In the genomic region with DNA sequence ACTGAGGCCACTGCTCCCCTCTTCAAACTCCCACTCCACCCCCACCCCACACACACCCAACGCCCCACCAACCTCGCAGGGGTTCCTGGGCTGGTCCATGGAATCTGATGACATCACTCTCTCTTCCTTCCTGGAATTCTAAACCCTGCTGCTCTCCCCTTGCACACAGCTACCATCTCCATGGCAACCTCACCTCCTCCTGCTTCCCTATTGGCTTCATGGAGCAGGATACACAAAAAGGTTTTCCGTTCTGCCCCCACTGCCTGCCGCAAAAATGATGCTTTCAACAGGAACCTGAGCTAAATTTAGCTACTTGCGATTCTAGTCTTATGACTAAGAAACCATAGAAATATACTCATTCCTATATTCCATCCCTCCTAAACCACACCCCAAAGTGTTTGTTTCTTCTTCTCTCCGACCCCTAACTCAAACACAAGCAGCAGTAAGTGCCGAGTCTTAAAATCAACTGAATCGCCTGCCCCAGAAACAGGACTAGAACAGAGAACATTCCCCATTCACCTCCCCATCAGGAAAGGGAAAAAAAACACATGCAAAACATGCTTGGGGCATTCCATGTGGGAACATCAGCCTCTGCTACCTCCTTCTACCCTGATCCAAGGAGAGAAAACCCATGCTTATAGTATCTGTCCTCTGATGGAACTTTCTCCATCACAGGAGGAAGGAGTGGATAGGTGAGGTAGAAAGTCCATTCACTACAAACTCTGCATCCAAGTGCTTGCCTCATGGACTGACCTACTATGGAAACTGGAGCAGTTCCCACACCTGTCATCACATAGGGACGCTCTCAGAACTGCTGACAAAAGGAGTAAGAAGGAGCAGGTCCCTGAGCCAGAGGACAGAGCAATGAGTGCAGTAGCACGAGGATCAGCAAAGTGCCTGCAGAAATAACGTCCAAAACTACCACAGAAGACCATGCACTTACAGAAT, we compare ENCODE assay signal across 9 mouse cellular contexts.
DNase-seq lines count a peak whose midpoint lies in the region; ATAC-seq and TF ChIP-seq lines count a peak whose summit lies in the region.
"Had no signal": no experiment of that assay in that cellular context is flagged by ENCODE, and none has a peak within 500 bp of the region (broad histone marks: within the 10 kb centered on the region; RNA-seq: fewer than 3 reads in every experiment).

No protein-coding gene starts in this region.

- H3K27me3 ChIP-seq in liver, adult 2 months (ENCODE audit: control insufficient read depth, insufficient read depth, low read length), result no peaks in the 10 kb centered on the region
- no peaks in the 10 kb centered on the region for H3K27me3 ChIP-seq in liver, embryonic 11.5 days (replicated peaks; ENCODE audit: control insufficient read depth, insufficient read depth, low read length)
- no peaks in the 10 kb centered on the region for H3K27me3 ChIP-seq in forebrain, embryonic 10.5 days (ENCODE audit: poor library complexity, severe bottlenecking)
- H3K27me3 ChIP-seq: liver, embryonic 15.5 days had no signal

- TF ChIP-seq POLR2A in liver, adult 2 months (IDR thresholded peaks at IDR 0.05; ENCODE audit: extremely low read depth, insufficient read depth, low read length), result no peak

- no peaks in the 10 kb centered on the region for H3K36me3 ChIP-seq in liver, adult 2 months (ENCODE audit: control insufficient read depth, insufficient read depth, low read length)
- H3K36me3 ChIP-seq in liver, embryonic 11.5 days (ENCODE audit: control insufficient read depth, insufficient read depth, low read length), result no peaks in the 10 kb centered on the region
- H3K36me3 ChIP-seq in forebrain, embryonic 10.5 days (replicated peaks), result no peaks in the 10 kb centered on the region
- H3K36me3 ChIP-seq: liver, embryonic 15.5 days had no signal

- intact Hi-C loops in heart, postnatal 14 days (cut with DNase I), result no loop called here

- no peaks in the 10 kb centered on the region for H3K9me3 ChIP-seq in liver, embryonic 11.5 days (ENCODE audit: control insufficient read depth, low read length)
- H3K9me3 ChIP-seq in forebrain, embryonic 10.5 days, result no peaks in the 10 kb centered on the region
- H3K9me3 ChIP-seq: liver, embryonic 15.5 days had no signal

- peaks cover 41% of the 10 kb centered on the region; the same call in 1 of the 2 replicates for H3K79me2 ChIP-seq in liver, adult 2 months (ENCODE audit: control insufficient read depth, insufficient read depth, low read length)

- 42% methylated on average over 11 of the region's 11 CpGs for WGBS in liver, adult 2 months
- WGBS in liver, embryonic 11.5 days, result 28% methylated on average over 11 of the region's 11 CpGs
- WGBS in forebrain, embryonic 10.5 days, result 14% methylated on average over 11 of the region's 11 CpGs

- H3K4me3 ChIP-seq in liver, adult 2 months (ENCODE audit: insufficient read depth, low read depth, low read length), result no peak overlapping the region
- no peak overlapping the region for H3K4me3 ChIP-seq in liver, embryonic 11.5 days (ENCODE audit: low read depth, low read length)
- H3K4me3 ChIP-seq in forebrain, embryonic 10.5 days, result peak overlapping the region; percentile 36
- H3K4me3 ChIP-seq: liver, embryonic 15.5 days had no signal

- no peak for TF ChIP-seq CTCF in liver, adult 2 months (IDR thresholded peaks at IDR 0.05; ENCODE audit: low read depth, low read length)

- peaks cover 26% of the 10 kb centered on the region for H3K4me1 ChIP-seq in liver, adult 2 months (ENCODE audit: control insufficient read depth, insufficient read depth, low read length)
- peaks cover 3% of the 10 kb centered on the region; the same call in 1 of the 2 replicates for H3K4me1 ChIP-seq in liver, embryonic 11.5 days (replicated peaks; ENCODE audit: control insufficient read depth, insufficient read depth, low read length)
- H3K4me1 ChIP-seq in forebrain, embryonic 10.5 days, result peaks cover 44% of the 10 kb centered on the region

- H3K9ac ChIP-seq in liver, adult 2 months (ENCODE audit: low read depth, low read length), result no peak overlapping the region
- H3K9ac ChIP-seq in liver, embryonic 11.5 days (ENCODE audit: low read depth, low read length), result no peak overlapping the region
- H3K9ac ChIP-seq: liver, embryonic 15.5 days had no signal

- peak; percentile 70 for DNase-seq in liver, adult 2 months (ENCODE audit: extremely low read depth, low read depth, low spot score)
- no peak for DNase-seq in liver, embryonic 11.5 days (ENCODE audit: low spot score)
- DNase-seq in forebrain, embryonic 10.5 days (ENCODE audit: extremely low spot score, low spot score), result peak; percentile 66
- DNase-seq in heart, postnatal 14 days, result peak; percentile 41 to 49
- peak; percentile 80 to 92 for DNase-seq in layer of hippocampus, adult 8-10 months (ENCODE audit: low spot score in 2 of 2)
- peak; percentile 61 for DNase-seq in lung, postnatal 25 days (ENCODE audit: low spot score)
- peak; percentile 60 for DNase-seq in skeletal muscle tissue, adult 2 months (ENCODE audit: low read depth, low spot score)
- no peak for DNase-seq in spleen, adult 18-20 months

- H3K4me2 ChIP-seq in liver, embryonic 11.5 days, result no peak overlapping the region
- H3K4me2 ChIP-seq: liver, embryonic 15.5 days had no signal

- no peak overlapping the region for H3K27ac ChIP-seq in liver, adult 2 months (replicated peaks; ENCODE audit: insufficient read depth, low read depth, low read length)
- no peak overlapping the region for H3K27ac ChIP-seq in liver, embryonic 11.5 days (ENCODE audit: low read depth, low read length)
- H3K27ac ChIP-seq in forebrain, embryonic 10.5 days, result peak overlapping the region; percentile 81
- H3K27ac ChIP-seq: liver, embryonic 15.5 days had no signal

- ATAC-seq in liver, embryonic 11.5 days (replicated peaks; ENCODE audit: low FRiP score), result no peak; the same call in 1 of the 2 replicates

Comparison
In these comparisons a context has a peak if more than half of its experiments do, and no peak if none do; other contexts are left out.
1. DNase-seq: peak in liver, adult 2 months (single experiment), forebrain, embryonic 10.5 days (single experiment), heart, postnatal 14 days (2 of 2), layer of hippocampus, adult 8-10 months (2 of 2), lung, postnatal 25 days (single experiment) and skeletal muscle tissue, adult 2 months (single experiment); none in liver, embryonic 11.5 days (single experiment) and spleen, adult 18-20 months (0 of 2).